Mouse (Mus musculus) liver, embryonic 13.5 days (tissue): ENCODE results near the gene Actb. TPM values are rescaled to one million over a fixed set of nuclear protein-coding genes. Genes with fewer than 3 reads are reported as not detected.
A peak's percentile ranks its signal among the peaks of the same experiment; 100 is the strongest.

Source experiments
- ATAC-seq: fragments of 200-750 bp; cut with Nextera tagmentation; 2 replicates; pipeline ENCODE4 v1.8.0; 2017; ENCODE audit warnings: low read depth, mild to moderate bottlenecking, moderate number of reproducible peaks, moderate library complexity
- DNase-seq: peaks from one replicate; pipeline ENCODE4 v3.0.0; 2022
- H3K27ac ChIP-seq: fragments of 300-500 bp; sonication (generic); 2 replicates; pipeline ENCODE4 v1.5.1; 2015; ENCODE audit warnings: moderate library complexity, mild to moderate bottlenecking, inconsistent platforms
- H3K27me3 ChIP-seq: fragments of 300-500 bp; sonication (generic); 2 replicates; pipeline ENCODE4 v1.6.1; 2015; ENCODE audit warnings: mild to moderate bottlenecking, inconsistent platforms
- H3K36me3 ChIP-seq: fragments of 300-500 bp; sonication (generic); 2 replicates; pipeline ENCODE4 v1.6.1; 2015; ENCODE audit warnings: mild to moderate bottlenecking, inconsistent platforms
- H3K4me1 ChIP-seq: fragments of 300-500 bp; sonication (generic); replicated peaks from 2 replicates; pipeline ENCODE4 v1.6.1; 2015; ENCODE audit warnings: inconsistent platforms
- H3K4me2 ChIP-seq: fragments of 300-500 bp; sonication (generic); 2 replicates; pipeline ENCODE4 v1.6.1; 2015; ENCODE audit warnings: inconsistent platforms, mild to moderate bottlenecking, moderate library complexity
- H3K4me3 ChIP-seq: fragments of 300-500 bp; sonication (generic); replicated peaks from 2 replicates; pipeline ENCODE4 v1.5.1; 2015; ENCODE audit warnings: mild to moderate bottlenecking, inconsistent platforms
- H3K9ac ChIP-seq: fragments of 300-500 bp; sonication (generic); 2 replicates; pipeline ENCODE4 v1.6.1; 2015; ENCODE audit warnings: mild to moderate bottlenecking, inconsistent platforms
- H3K9me3 ChIP-seq: fragments of 300-500 bp; sonication (generic); replicated peaks from 2 replicates; pipeline ENCODE4 v1.6.1; 2016; ENCODE audit warnings: inconsistent platforms
- WGBS: fragments of 180-500 bp; shearing (Covaris S2); methylation state at CpG from one replicate; pipeline ENCODE4 v1.1.7; 2015; ENCODE audit not compliant: insufficient replicate concordance; 5-methylcytosine and 5-hydroxymethylcytosine counted together
- polyA plus RNA-seq: library from polyadenylated mRNA; unstranded; fragments of >200 nt; fragmentation: Nextera tagmentation; extraction: Ambion mirVana; gene quantifications from 2 replicates; pipeline ENCODE4 v1.2.1, GENCODE M21; 2015

The Actb gene
- polyA plus RNA-seq, 1 experiment from 2014 or later: 8,250 TPM

DNA sequence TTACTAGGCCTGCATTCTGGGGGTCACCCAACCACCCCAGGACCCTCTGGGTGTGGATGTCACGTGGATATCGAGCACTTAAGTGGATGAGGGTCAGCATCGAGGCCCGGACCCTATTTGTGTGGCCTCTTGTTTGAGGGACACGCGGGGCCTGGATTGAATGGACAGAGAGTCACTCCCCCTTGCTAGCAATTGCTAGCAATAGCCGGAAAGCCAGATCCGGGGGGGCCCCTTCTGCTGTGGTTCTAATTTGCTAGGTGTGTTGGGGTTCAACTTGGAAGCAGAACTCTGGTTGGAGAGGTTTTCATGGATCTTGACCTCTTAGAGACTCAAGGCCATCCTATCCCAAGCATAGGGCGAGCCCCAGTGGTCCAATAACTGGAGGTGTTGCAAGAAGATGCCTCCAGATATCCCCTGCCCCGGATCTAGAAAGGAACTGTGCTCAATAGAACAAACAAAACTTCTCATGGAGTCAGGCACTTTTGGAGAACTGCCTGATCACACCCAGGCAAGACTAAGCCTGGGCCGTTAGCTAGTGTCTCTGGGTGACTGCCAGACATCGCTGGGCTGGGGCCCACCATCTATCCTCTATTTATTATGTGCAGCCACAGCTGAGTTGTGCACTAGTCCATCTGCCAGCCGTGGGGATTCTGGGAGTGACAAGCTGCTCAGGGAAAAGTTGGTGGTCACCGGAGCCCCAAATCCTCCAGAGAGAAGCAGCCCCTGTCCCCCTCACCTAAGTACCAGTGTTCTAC is 671 bp upstream of the Actb start:
- H3K27me3 ChIP-seq: no peaks in the 10 kb centered on the region
- ATAC-seq (no peak), DNase-seq (no peak)
- H3K4me1 ChIP-seq: peaks cover 81% of the 10 kb centered on the region
- H3K4me3 ChIP-seq: peak overlapping the region; percentile 99
- 36% methylated on average over 14 of the region's 14 CpGs for whole genome bisulfite sequencing
- peak overlapping the region; percentile 93 for H3K4me2 ChIP-seq
- H3K27ac ChIP-seq: peak overlapping the region; percentile 100
- H3K9ac ChIP-seq: peak overlapping the region; percentile 100
- no peaks in the 10 kb centered on the region for H3K9me3 ChIP-seq
- H3K36me3 ChIP-seq: peaks cover 34% of the 10 kb centered on the region

DNA sequence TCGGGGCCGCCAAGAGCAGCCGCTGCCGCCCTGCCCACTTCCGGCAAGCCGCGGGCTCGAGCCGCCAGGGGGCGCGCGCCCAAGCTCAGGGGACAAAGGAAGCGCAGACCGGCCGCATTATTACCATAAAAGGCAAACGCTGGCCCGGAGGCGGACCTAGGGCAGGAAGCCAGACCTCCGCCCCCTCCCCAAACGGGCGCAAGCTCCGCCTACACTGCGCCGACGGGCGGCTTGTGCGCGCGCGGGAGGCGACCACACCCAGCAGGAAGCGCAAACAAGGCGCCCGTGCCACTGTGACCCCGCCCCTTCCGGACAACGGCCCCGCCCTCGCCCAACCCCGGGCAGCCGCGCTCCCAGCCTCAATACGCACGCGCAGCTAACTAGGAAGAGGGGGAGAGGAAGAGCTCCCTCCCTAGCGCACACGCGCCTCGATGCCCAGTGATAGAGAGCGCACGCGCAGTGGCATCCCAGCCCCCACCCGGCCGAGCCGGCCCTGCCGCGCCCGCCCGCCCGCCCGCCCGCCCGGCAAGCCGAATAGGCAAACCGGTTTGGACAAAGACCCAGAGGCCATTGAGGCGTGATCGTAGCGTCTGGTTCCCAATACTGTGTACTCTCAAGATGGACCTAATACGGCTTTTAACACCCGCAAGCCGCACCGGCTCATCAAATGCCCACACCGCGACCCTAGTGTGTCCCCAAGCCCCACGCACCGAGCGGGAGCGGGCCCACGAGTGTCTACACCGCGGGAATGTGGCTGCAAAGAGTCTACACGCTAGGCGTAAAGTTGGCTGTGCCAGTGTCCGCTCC is 626 bp downstream of the Actb start:
- Histone ChIP-seq H3K9ac (peak overlapping the region; percentile 100), H3K4me1 (peaks cover 71% of the 10 kb centered on the region), H3K4me2 (peak overlapping the region; percentile 93), H3K27me3 (no peaks in the 10 kb centered on the region), H3K4me3 (peak overlapping the region; percentile 99), H3K36me3 (peaks cover 47% of the 10 kb centered on the region), H3K27ac (peak overlapping the region; percentile 100), H3K9me3 (no peaks in the 10 kb centered on the region)
- DNase-seq (peak; percentile 99), ATAC-seq (peak; percentile 90)
- WGBS: under 1% methylated on average over 84 of the region's 84 CpGs

DNA sequence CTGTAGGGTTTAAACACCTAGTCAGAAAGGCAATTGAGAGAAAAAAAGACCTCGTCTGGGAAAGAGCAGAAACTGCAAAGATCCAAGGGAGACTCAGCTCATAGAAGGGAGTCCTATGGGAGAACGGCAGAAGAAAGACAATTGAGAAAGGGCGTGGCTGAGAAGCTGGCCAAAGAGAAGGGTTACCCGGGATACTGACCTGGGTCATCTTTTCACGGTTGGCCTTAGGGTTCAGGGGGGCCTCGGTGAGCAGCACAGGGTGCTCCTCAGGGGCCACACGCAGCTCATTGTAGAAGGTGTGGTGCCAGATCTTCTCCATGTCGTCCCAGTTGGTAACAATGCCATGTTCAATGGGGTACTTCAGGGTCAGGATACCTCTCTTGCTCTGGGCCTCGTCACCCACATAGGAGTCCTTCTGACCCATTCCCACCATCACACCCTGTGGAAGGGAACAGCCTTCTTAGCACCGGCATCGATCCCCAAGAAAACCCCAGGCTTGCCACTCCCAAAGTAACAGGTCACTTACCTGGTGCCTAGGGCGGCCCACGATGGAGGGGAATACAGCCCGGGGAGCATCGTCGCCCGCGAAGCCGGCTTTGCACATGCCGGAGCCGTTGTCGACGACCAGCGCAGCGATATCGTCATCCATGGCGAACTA is 1.4 kb downstream of the Actb start:
- Histone ChIP-seq H3K36me3 (peaks cover 54% of the 10 kb centered on the region), H3K4me1 (peaks cover 65% of the 10 kb centered on the region)

DNA sequence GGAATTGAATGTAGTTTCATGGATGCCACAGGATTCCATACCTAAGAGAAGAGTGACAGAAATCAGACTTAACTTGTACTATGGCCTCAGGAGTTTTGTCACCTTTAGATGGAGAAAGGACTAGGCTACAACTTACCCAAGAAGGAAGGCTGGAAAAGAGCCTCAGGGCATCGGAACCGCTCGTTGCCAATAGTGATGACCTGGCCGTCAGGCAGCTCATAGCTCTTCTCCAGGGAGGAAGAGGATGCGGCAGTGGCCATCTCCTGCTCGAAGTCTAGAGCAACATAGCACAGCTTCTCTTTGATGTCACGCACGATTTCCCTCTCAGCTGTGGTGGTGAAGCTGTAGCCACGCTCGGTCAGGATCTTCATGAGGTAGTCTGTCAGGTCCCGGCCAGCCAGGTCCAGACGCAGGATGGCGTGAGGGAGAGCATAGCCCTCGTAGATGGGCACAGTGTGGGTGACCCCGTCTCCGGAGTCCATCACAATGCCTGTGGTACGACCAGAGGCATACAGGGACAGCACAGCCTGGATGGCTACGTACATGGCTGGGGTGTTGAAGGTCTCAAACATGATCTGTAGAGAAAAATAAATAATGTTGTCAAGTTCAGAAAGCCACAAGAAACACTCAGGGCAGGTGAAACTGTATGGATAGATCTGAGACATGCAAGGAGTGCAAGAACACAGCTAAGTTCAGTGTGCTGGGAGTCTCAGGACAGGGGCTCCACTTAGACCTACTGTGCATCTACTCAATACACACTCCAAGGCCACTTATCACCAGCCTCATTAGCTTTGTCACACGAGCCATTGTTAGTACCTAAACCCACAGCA is 2.1 kb downstream of the Actb start:
- no peak for DNase-seq
- Histone ChIP-seq H3K9ac (peak overlapping the region; percentile 100), H3K36me3 (peaks cover 62% of the 10 kb centered on the region), H3K27ac (peak overlapping the region; percentile 100), H3K4me3 (peak overlapping the region; percentile 99), H3K27me3 (no peaks in the 10 kb centered on the region), H3K4me2 (peak overlapping the region; percentile 85), H3K9me3 (no peaks in the 10 kb centered on the region), H3K4me1 (peaks cover 58% of the 10 kb centered on the region)
- 80% methylated on average over 19 of the region's 19 CpGs for WGBS
- ATAC-seq: no peak

More for the DNA sequence above, 1.4 kb downstream of the Actb start:
- WGBS: 3% methylated on average over 27 of the region's 27 CpGs
- no peak for DNase-seq
- H3K27me3 ChIP-seq: no peaks in the 10 kb centered on the region
- peak overlapping the region; percentile 100 for H3K9ac ChIP-seq
- ATAC-seq: no peak
- no peaks in the 10 kb centered on the region for H3K9me3 ChIP-seq
- H3K4me3 ChIP-seq: peak overlapping the region; percentile 99
- H3K4me2 ChIP-seq: peak overlapping the region; percentile 85
- H3K27ac ChIP-seq: peak overlapping the region; percentile 100

DNA sequence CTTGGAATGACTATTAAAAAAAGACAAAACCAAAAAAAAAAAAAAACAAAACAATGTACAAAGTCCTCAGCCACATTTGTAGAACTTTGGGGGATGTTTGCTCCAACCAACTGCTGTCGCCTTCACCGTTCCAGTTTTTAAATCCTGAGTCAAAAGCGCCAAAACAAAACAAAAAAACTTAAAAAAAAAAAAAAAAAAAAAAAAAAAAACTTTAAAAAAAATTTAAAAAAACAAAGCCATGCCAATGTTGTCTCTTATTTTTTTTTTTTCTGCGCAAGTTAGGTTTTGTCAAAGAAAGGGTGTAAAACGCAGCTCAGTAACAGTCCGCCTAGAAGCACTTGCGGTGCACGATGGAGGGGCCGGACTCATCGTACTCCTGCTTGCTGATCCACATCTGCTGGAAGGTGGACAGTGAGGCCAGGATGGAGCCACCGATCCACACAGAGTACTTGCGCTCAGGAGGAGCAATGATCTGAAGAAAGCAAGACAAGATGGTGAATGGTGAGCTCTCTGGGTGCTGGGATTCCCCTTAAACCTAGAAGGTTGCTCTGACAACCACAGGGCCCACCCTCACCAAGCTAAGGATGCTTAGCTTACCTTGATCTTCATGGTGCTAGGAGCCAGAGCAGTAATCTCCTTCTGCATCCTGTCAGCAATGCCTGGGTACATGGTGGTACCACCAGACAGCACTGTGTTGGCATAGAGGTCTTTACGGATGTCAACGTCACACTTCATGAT is 2.9 kb downstream of the Actb start:
- Histone ChIP-seq H3K36me3 (peaks cover 68% of the 10 kb centered on the region), H3K4me3 (peak overlapping the region; percentile 99), H3K9me3 (no peaks in the 10 kb centered on the region), H3K4me1 (peaks cover 50% of the 10 kb centered on the region), H3K27ac (peak overlapping the region; percentile 100), H3K9ac (peak overlapping the region; percentile 100), H3K27me3 (no peaks in the 10 kb centered on the region), H3K4me2 (peak overlapping the region; percentile 85)
- 87% methylated on average over 14 of the region's 14 CpGs for WGBS
- DNase-seq (no peak), ATAC-seq (no peak)

DNA sequence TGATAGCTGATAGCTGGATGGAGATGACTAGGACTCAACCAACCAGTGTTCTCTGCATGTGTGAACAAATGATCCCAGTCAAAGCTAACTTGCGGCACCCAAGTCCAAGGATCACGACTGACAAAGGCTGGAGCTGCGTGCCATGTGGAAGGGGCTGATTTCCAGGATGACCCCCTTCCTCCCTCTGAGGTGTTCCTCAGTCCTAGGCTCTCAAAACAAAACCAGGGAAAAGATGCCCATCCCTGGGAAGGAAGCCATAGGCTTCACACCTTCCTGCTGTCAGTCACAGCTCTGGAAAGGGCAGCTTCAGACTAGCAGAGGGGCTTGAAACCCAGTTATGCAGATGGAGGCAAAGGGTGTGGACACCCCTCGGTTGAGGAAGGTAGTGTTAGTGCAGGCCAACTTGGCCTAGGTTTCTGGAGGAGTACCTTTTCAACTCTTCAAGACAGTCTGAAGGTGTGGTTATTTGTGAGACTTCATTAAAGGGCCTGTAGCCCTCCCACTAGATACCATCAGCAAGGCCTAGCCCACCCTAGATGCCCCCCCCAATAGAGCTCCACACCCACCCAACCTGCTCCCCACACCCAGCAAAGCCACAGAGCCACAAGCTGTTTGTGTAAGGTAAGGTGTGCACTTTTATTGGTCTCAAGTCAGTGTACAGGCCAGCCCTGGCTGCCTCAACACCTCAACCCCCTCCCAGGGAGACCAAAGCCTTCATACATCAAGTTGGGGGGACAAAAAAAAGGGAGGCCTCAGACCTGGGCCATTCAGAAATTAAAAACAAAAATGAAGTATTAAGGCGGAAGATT is 3.8 kb downstream of the Actb start:
- Histone ChIP-seq H3K36me3 (peaks cover 68% of the 10 kb centered on the region), H3K9me3 (no peaks in the 10 kb centered on the region), H3K27ac (peak overlapping the region; percentile 58), H3K4me2 (0 out of 2 replicates have a peak overlapping the region, but pooled peaks have one; percentile 7), H3K9ac (0 out of 2 replicates have a peak overlapping the region, but pooled peaks have one; percentile 12), H3K27me3 (no peaks in the 10 kb centered on the region), H3K4me3 (no peak overlapping the region; the same call in 1 of the 2 replicates), H3K4me1 (peaks cover 45% of the 10 kb centered on the region)
- 68% methylated on average over 5 of the region's 5 CpGs for WGBS
- DNase-seq (no peak), ATAC-seq (no peak)

DNA sequence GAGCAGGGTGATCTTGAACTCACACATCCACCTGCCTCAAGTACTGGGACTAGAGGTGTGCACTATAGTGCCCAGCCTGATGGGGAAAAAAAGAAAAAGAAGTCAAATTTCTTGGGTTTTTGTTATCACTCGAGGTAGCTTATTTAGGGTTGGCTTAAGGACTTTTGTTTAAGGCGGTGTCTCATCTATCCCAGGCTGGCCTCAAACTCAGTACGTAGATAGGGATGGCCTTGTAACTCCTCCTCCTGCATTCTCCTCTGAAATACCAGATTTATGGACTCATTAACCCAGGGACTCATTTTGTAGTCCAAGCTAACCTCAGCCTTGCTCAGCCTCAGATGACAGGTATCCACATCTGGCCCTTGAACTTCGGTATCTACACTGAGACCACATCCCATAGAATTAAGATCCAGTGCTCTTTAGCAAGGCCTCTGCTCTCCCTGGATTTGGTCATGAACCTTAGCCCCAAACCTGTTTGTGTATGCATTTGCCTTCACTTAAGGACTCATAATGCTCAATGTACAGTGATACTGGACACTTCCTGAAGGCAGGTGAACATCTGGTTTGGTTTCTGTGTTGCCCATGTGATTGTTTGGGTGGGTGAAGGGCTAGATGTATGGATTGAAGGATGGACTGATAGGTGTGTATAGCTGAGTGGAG is 4.6 kb downstream of the Actb start:
- Histone ChIP-seq H3K27ac (peak overlapping the region; percentile 58), H3K9me3 (no peaks in the 10 kb centered on the region), H3K4me2 (no peak overlapping the region), H3K27me3 (no peaks in the 10 kb centered on the region), H3K9ac (0 out of 2 replicates have a peak overlapping the region, but pooled peaks have one; percentile 12), H3K36me3 (peaks cover 68% of the 10 kb centered on the region), H3K4me3 (no peak overlapping the region; the same call in 1 of the 2 replicates), H3K4me1 (peaks cover 44% of the 10 kb centered on the region)
- 48% methylated on average over 4 of the region's 4 CpGs for WGBS
- ATAC-seq (no peak), DNase-seq (no peak)

DNA sequence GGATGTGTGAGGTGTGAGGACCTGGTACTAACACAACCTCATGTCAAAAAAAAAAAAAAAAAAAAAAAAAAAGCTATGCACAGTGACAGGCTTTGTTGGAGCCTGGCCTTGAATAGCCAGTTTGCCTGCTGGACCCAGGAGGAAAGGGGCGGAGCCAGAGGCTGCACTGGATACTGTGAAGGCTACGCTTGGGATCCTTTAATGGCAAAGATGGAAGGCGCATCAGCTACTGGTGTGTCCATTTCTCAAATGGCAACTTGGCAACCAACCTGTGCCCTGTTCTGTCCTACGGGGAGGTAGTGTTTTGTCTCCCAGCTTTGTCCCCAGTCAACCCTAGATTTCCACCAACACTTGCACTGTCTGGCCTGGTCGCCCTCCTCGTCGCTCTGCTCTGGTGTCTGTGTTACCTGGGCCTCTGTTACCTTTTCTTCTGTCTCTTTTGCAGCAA is 5.2 kb downstream of the Actb start:
- no peak overlapping the region for H3K9ac ChIP-seq
- no peak for ATAC-seq
- H3K4me1 ChIP-seq: peaks cover 48% of the 10 kb centered on the region
- H3K4me3 ChIP-seq: no peak overlapping the region
- H3K4me2 ChIP-seq: no peak overlapping the region
- DNase-seq: no peak
- WGBS: 89% methylated on average over 7 of the region's 7 CpGs
- peak overlapping the region; percentile 41; the same call in 1 of the 2 replicates for H3K27ac ChIP-seq
- H3K27me3 ChIP-seq: no peaks in the 10 kb centered on the region
- peaks cover 68% of the 10 kb centered on the region for H3K36me3 ChIP-seq
- H3K9me3 ChIP-seq: no peaks in the 10 kb centered on the region

DNA sequence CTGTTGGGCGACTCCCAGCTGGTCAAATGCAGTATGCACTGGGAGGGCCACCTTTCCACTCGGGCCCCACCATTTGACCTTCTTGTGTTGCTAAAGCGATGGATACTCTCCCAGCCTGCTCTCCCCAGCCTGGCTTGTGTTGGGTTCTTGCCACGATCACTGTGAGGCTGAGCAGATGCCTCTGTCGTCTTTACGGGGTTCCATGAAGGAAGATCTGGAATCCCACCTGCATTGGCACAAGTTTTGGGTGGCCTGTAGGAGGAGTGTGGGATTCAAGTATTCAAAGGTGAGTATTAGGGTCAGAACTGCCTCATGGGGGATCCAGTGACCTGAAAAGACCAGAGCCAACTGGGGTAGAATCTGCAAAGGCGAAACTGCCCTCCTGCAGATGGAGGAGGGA is 5.9 kb downstream of the Actb start:
- Histone ChIP-seq H3K9me3 (no peaks in the 10 kb centered on the region), H3K27me3 (no peaks in the 10 kb centered on the region), H3K9ac (no peak overlapping the region), H3K4me1 (peaks cover 55% of the 10 kb centered on the region), H3K27ac (no peak overlapping the region), H3K4me3 (no peak overlapping the region), H3K36me3 (peaks cover 68% of the 10 kb centered on the region), H3K4me2 (no peak overlapping the region)
- DNase-seq (no peak), ATAC-seq (no peak)
- 81% methylated on average over 7 of the region's 7 CpGs for WGBS
